Mouse (Mus musculus) MEL (cell line): Measurements from ENCODE around the gene Fam19a5. TPM values are rescaled to one million over a fixed set of nuclear protein-coding genes. Genes with fewer than 3 reads are reported as not detected.

Experiments
- DNase-seq: peaks from one replicate; pipeline ENCODE4 v3.0.0; 2011; ENCODE audit warnings: low read depth, low spot score
- H3K27ac ChIP-seq: 2 replicates; pipeline ENCODE4 v1.5.1; 2012; ENCODE audit warnings: low read depth, mild to moderate bottlenecking, control low read depth, low read length, moderate library complexity; ENCODE audit not compliant: control insufficient read depth
- H3K27me3 ChIP-seq, 2 experiments: fragments of 150-350 bp in 1 of 2; sonication (generic) in 1 of 2; 2 replicates each; pipeline ENCODE4 v1.6.1; 2012; ENCODE audit warnings: low read length in 2 of 2, mild to moderate bottlenecking in 2 of 2, improper control_type of control experiment in 1 of 2, moderate library complexity in 1 of 2; ENCODE audit not compliant: insufficient read depth in 2 of 2, control insufficient read depth in 1 of 2
- H3K36me3 ChIP-seq, 2 experiments: 2 replicates each; pipeline ENCODE4 v1.6.1; 2012 to 2014; ENCODE audit warnings: low read length in 2 of 2, improper control_type of control experiment in 1 of 2, inconsistent platforms in 1 of 2, mild to moderate bottlenecking in 1 of 2; ENCODE audit not compliant: insufficient read depth in 2 of 2, control insufficient read depth in 1 of 2
- H3K4me1 ChIP-seq, 2 experiments: fragments of 150-350 bp in 1 of 2; sonication (generic) in 1 of 2; 2 replicates each; pipeline ENCODE4 v1.6.1; 2012; ENCODE audit warnings: low read length in 2 of 2, improper control_type of control experiment in 1 of 2, mild to moderate bottlenecking in 1 of 2; ENCODE audit not compliant: insufficient read depth in 2 of 2, control insufficient read depth in 1 of 2
- H3K4me3 ChIP-seq, 2 experiments: fragments of 150-350 bp in 1 of 2; sonication (generic) in 1 of 2; 2 replicates each; pipeline ENCODE4 v1.5.1; 2012; ENCODE audit warnings: low read depth in 2 of 2, low read length in 2 of 2, mild to moderate bottlenecking in 2 of 2, moderate library complexity in 2 of 2, control low read depth in 1 of 2, improper control_type of control experiment in 1 of 2; ENCODE audit not compliant: control insufficient read depth in 1 of 2, insufficient read depth in 1 of 2
- H3K79me2 ChIP-seq: 2 replicates; pipeline ENCODE4 v1.6.1; 2012; ENCODE audit warnings: mild to moderate bottlenecking, low read length, moderate library complexity; ENCODE audit not compliant: control insufficient read depth, poor library complexity, insufficient read depth
- H3K9ac ChIP-seq: 2 replicates; pipeline ENCODE4 v1.6.1; 2012; ENCODE audit warnings: low read depth, mild to moderate bottlenecking, control low read depth, low read length, moderate library complexity; ENCODE audit not compliant: control insufficient read depth, poor library complexity, severe bottlenecking
- H3K9me3 ChIP-seq: fragments of 150-350 bp; sonication (generic); replicated peaks from 2 replicates; pipeline ENCODE4 v1.6.1; 2012; ENCODE audit warnings: mild to moderate bottlenecking, low read length, improper control_type of control experiment, moderate library complexity; ENCODE audit not compliant: insufficient read depth
- CHD1 ChIP-seq: IDR thresholded peaks from 2 replicates; pipeline ENCODE4 v1.6.1; 2012; ENCODE audit warnings: low read depth, mild to moderate bottlenecking, inconsistent platforms, low read length, improper control_type of control experiment
- CHD2 ChIP-seq: IDR thresholded peaks from 2 replicates; pipeline ENCODE4 v1.6.1; 2011; ENCODE audit warnings: low read length, improper control_type of control experiment
- E2F4 ChIP-seq: IDR thresholded peaks from 2 replicates; pipeline ENCODE4 v1.6.1; 2011; ENCODE audit warnings: low read depth, low read length, improper control_type of control experiment, borderline replicate concordance
- ELF1 ChIP-seq: IDR thresholded peaks from 2 replicates; pipeline ENCODE4 v1.6.1; 2014; ENCODE audit warnings: low read depth, mild to moderate bottlenecking, inconsistent platforms, low read length, improper control_type of control experiment, moderate library complexity
- EP300 ChIP-seq, 2 experiments: IDR thresholded peaks; 2 replicates each; pipeline ENCODE4 v1.6.1; 2011; ENCODE audit warnings: improper control_type of control experiment in 2 of 2, low read length in 2 of 2, low read depth in 1 of 2, mild to moderate bottlenecking in 1 of 2
- MAZ ChIP-seq: IDR thresholded peaks from 2 replicates; pipeline ENCODE4 v1.6.1; 2012; ENCODE audit warnings: low read depth, mild to moderate bottlenecking, inconsistent platforms, low read length, improper control_type of control experiment
- MEF2A ChIP-seq: IDR thresholded peaks from 2 replicates; pipeline ENCODE4 v1.6.1; 2014; ENCODE audit warnings: low read depth, mild to moderate bottlenecking, inconsistent platforms, low read length, improper control_type of control experiment; ENCODE audit not compliant: poor library complexity, insufficient replicate concordance, severe bottlenecking; ENCODE audit errors: extremely low read depth
- NRF1 ChIP-seq: IDR thresholded peaks from 2 replicates; pipeline ENCODE4 v1.6.1; 2014; ENCODE audit warnings: low read depth, mild to moderate bottlenecking, inconsistent platforms, low read length, improper control_type of control experiment, moderate library complexity; ENCODE audit not compliant: poor library complexity, insufficient read depth, severe bottlenecking
- POLR2AphosphoS2 ChIP-seq: IDR thresholded peaks from 2 replicates; pipeline ENCODE4 v1.6.1; 2011; ENCODE audit warnings: low read length, improper control_type of control experiment
- POLR2AphosphoS5 ChIP-seq: IDR thresholded peaks from 2 replicates; pipeline ENCODE4 v1.6.1; 2012; ENCODE audit warnings: low read depth, borderline replicate concordance, mild to moderate bottlenecking, inconsistent platforms, low read length, moderate library complexity, mixed read lengths
- RAD21 ChIP-seq: IDR thresholded peaks from 2 replicates; pipeline ENCODE4 v1.6.1; 2011; ENCODE audit warnings: mild to moderate bottlenecking, low read depth, low read length, improper control_type of control experiment
- ZC3H11A ChIP-seq: IDR thresholded peaks from 2 replicates; pipeline ENCODE4 v1.6.1; 2012; ENCODE audit warnings: low read depth, mild to moderate bottlenecking, inconsistent platforms, low read length, improper control_type of control experiment
- ZKSCAN1 ChIP-seq: IDR thresholded peaks from 2 replicates; pipeline ENCODE4 v1.6.1; 2012; ENCODE audit warnings: low read depth, mild to moderate bottlenecking, inconsistent platforms, low read length, improper control_type of control experiment, moderate library complexity
- polyA plus RNA-seq, 2 experiments: library from polyadenylated mRNA; stranded (reverse) in 1 of 2; unstranded in 1 of 2; fragments of >175 nt in 1 of 2; fragments of >200 nt in 1 of 2; gene quantifications; 2 replicates each; pipeline versions ENCODE4 v1.2.1 to v1.2.4; 2012; ENCODE audit warnings: low replicate concordance in 2 of 2, low read depth in 1 of 2; ENCODE audit not compliant: insufficient read length in 2 of 2, insufficient read depth in 1 of 2, missing spikeins in 1 of 2
- total RNA-seq: library from RNA; depleted of rRNA; stranded (reverse); fragments of 300-350 nt; gene quantifications from 2 replicates; pipeline ENCODE4 v1.2.3, GENCODE M21; 2012

Fam19a5 gene
- total and polyA plus RNA-seq, 3 experiments = not detected

GRCm38 (mm10) chr15:87717056-87717455 lies 173.0 kb downstream of the Fam19a5 start:
- Histone ChIP-seq H3K4me1 (no peaks in the 10 kb centered on the region), H3K36me3 (no peaks in the 10 kb centered on the region), H3K9ac (no peak overlapping the region), H3K9me3 (no peaks in the 10 kb centered on the region), H3K4me3 (no peak overlapping the region), H3K79me2 (no peaks in the 10 kb centered on the region), H3K27me3 (no peaks in the 10 kb centered on the region), H3K27ac (no peak overlapping the region)
- TF ChIP-seq ZKSCAN1 = no peak
- TF ChIP-seq CHD1 = no peak
- TF ChIP-seq E2F4 = no peak
- TF ChIP-seq MAZ = no peak
- no peak for TF ChIP-seq ELF1
- no peak for TF ChIP-seq NRF1
- TF ChIP-seq MEF2A = no peak
- no peak for TF ChIP-seq EP300 (IDR thresholded peaks at IDR 0.05; ENCODE audit: low read depth in 1 of 2, low read length in 2 of 2)
- TF ChIP-seq POLR2AphosphoS5 = no peak
- TF ChIP-seq CHD2 = no peak
- TF ChIP-seq ZC3H11A = no peak
- no peak for TF ChIP-seq RAD21
- no peak for DNase-seq

- TF ChIP-seq EP300 (IDR thresholded peaks at IDR 0.05; ENCODE audit: low read depth in 1 of 2, low read length in 2 of 2) = no peak
- no peak for TF ChIP-seq POLR2AphosphoS2
- TF ChIP-seq CHD1 = no peak
- Histone ChIP-seq H3K27me3 (no peaks in the 10 kb centered on the region), H3K9ac (no peak overlapping the region), H3K4me1 (no peaks in the 10 kb centered on the region), H3K27ac (no peak overlapping the region), H3K4me3 (no peak overlapping the region), H3K9me3 (no peaks in the 10 kb centered on the region), H3K79me2 (no peaks in the 10 kb centered on the region), H3K36me3 (no peaks in the 10 kb centered on the region)
- DNase-seq = no peak
Observed at GRCm38 (mm10) chr15:87723455-87723986, 179.4 kb downstream of the Fam19a5 start.
